Mouse (Mus musculus) cerebellum, postnatal 10 days (tissue): ENCODE measurements around the gene Flrt2.

Experiments
- DNase-seq, 2 experiments: peaks; one replicate each; pipeline ENCODE4 v3.0.0; 2021; ENCODE audit warnings: mixed read lengths in 2 of 2

The Flrt2 gene

GRCm38 (mm10) chr12:95691961-95692767 is at the start of gene Flrt2:
TSS of gene Flrt2 (plus strand) at chr12:95692226.
- DNase-seq = peak; percentile 73 to 74

- DNase-seq = no peak
These were observed 49.8 kb upstream of the Flrt2 start for GRCm38 (mm10) chr12:95642226-95642625.

GRCm38 (mm10) chr12:95647179-95647578 is 44.8 kb upstream of the Flrt2 start:
- DNase-seq = peak in 1 of 2 experiments; percentile 15

GRCm38 (mm10) chr12:95652172-95653156 is 39.6 kb upstream of the Flrt2 start:
- no peak for DNase-seq

- DNase-seq = no peak
These were observed 35.4 kb upstream of the Flrt2 start for GRCm38 (mm10) chr12:95656594-95656993.

GRCm38 (mm10) chr12:95667296-95667695 is 24.7 kb upstream of the Flrt2 start:
- DNase-seq = no peak

GRCm38 (mm10) chr12:95675711-95676110 is 16.3 kb upstream of the Flrt2 start:
- DNase-seq = no peak

GRCm38 (mm10) chr12:95690819-95691218 is 1.2 kb upstream of the Flrt2 start:
- DNase-seq = peak; percentile 69 to 71

GRCm38 (mm10) chr12:95692948-95693650 is 1.1 kb downstream of the Flrt2 start:
- DNase-seq = peak; percentile 12 to 17

- DNase-seq = peak; percentile 68 to 69
These were observed 1.8 kb downstream of the Flrt2 start for GRCm38 (mm10) chr12:95693651-95694471.

- peak in 1 of 2 experiments; percentile 34 for DNase-seq
These were observed 2.5 kb downstream of the Flrt2 start for GRCm38 (mm10) chr12:95694507-95694906.

- DNase-seq = peak; percentile 80 to 91
These were observed 3.2 kb downstream of the Flrt2 start for GRCm38 (mm10) chr12:95694991-95695833.

- no peak for DNase-seq
These were observed 4.0 kb downstream of the Flrt2 start for GRCm38 (mm10) chr12:95695834-95696521.

- DNase-seq = peak; percentile 34 to 44
These were observed 4.5 kb downstream of the Flrt2 start for GRCm38 (mm10) chr12:95696522-95697025.

- DNase-seq = peak in 1 of 2 experiments; percentile 30
These were observed 6.5 kb downstream of the Flrt2 start for GRCm38 (mm10) chr12:95698556-95698955.

GRCm38 (mm10) chr12:95700746-95701145 is 8.7 kb downstream of the Flrt2 start:
- DNase-seq = no peak

- DNase-seq = no peak
These were observed 9.6 kb downstream of the Flrt2 start for GRCm38 (mm10) chr12:95701580-95701979.

GRCm38 (mm10) chr12:95705006-95705405 is 13.0 kb downstream of the Flrt2 start:
- DNase-seq = no peak

- DNase-seq = peak in 1 of 2 experiments; percentile 25
These were observed 31.2 kb downstream of the Flrt2 start for GRCm38 (mm10) chr12:95723265-95723664.

GRCm38 (mm10) chr12:95734075-95734474 is 42.0 kb downstream of the Flrt2 start:
- DNase-seq = no peak
